Mouse (Mus musculus): ENCODE data around the gene Focad.

DNA sequence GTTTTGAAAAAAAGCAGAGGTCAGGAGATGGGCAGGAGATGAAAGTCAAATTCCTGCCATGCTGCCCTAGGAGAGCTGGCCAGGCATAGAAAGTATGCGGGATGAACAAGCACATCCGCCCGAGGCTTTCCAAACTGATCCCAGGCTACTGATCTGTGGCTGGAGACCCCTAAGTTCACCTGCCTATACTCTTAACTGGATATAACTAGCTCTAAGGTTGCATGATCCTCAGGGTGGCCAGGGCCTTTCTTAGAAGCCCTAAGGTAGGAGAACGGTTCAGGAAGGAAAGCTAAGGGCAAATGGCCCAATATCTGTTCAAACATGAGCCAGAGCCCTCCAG is 344.5 kb downstream of the Focad start:
- no peak for TF ChIP-seq CTCF (IDR thresholded peaks at IDR 0.05; ENCODE audit: low read depth, low read length)
- TF ChIP-seq POLR2A (IDR thresholded peaks at IDR 0.05; ENCODE audit: insufficient read depth, low read length): no peak

All from ES-Bruce4 (cell line).